Mouse (Mus musculus): ENCODE results near the gene Cd300lf.
A peak's percentile ranks its signal among the peaks of the same experiment; 100 is the strongest.

Gene Cd300lf

DNA sequence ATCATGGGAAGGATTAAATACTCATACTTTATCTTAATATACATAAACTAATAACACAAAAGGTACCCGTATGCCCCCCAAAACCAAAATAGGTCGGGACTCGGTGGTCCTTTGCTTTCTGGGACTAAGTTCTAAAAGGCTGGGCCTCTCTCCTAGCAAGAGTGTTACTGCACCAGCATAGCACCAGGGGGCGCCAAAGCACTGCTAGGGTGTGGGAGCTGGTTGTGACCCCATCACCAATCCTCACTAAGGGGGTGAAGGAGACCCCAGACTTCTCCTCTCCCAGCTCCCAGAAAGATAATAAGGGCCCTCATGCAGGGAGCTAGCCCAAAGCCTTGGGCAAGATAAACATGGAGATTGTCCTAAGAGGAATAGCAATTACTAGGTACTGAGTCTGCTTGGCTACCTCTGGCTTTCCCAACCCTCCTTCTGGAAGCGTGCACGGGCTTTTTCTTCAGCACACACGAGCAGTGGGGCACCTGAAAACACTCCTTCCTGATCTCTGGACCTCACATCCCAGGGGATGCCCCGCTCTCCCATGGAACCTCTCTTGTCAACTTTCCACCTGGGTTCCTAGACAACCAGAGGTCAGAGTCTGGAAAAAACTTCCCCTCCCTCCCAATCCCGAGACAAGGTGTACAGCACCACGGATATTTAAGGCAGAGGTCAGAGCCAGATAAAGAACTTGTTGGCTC lies 27.2 kb upstream of the Cd300lf start:
- DNase-seq (ENCODE audit: low read depth, low spot score), result peak; percentile 79

DNA sequence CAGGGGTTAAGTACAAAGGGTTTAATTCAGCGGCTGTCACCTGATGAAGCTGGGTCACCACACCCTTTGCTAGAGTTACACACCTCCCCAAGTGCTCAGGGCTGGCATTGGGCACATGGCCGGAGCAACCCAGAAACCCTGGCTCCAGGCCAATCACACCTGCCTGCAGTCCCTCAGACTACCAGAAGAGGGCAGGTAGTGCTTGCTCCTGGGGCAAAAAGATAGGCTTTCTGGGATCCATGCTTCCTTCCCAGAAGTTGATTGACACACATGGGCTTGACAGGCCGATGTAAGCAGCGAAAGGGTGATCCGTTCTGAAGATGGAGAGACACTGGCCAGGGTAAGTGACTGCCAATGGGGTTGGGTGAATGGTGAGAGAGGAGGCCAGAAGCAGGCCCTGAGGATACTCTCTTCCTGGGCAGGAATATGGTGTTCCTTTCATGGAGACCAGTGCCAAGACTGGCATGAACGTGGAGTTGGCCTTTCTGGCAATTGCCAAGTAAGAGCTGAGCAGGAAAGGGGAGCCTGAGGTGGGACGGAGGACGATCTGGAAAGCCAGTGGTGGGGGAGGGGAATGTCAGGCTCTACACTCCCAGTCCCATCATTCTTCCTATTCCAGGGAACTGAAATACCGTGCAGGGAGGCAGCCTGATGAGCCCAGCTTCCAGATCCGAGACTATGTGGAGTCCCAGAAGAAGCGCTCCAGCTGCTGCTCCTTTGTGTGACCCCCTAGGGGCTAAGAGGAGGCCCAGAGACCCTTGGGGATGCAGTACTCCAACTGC lies 26.4 kb upstream of the Cd300lf start:
- peak; percentile 63 for DNase-seq (ENCODE audit: low read depth, low spot score)

DNA sequence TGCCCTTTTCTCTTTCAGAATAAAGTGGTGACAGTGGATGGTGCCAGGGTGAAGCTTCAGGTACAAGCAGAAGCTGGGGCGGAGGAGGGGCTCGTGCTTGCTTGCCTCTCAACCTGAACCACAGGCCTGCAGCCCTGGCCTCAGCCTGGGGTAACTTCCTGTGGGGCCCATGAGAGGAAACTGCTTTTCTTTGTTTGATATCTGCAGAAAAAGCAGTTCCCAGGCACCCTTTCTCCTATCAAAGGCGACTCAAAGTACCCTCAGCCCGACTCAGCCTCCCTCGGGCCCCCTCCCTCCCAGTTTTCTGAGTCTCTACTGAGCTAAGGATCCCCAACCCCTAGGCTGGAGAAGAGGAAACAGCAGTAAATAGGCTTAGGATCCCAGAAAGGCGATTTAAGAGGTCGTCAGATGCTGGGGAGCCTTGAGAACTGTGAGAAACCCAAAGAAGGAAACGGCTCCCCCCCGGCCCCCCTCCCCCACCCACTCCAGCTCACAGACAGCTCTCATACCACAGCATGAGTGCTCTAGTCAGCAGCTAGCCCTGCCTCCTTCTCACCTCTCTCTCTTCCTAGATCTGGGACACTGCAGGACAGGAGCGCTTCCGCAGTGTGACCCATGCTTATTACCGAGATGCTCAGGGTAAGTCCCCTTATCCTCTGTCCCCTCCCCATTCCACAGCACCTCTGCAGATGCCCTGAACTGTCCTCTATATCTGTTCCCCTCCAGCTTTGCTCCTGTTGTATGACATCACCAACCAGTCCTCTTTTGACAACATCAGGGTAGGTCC lies 24.3 kb upstream of the Cd300lf start:
- DNase-seq (ENCODE audit: low read depth, low spot score), result peak; percentile 71

DNA sequence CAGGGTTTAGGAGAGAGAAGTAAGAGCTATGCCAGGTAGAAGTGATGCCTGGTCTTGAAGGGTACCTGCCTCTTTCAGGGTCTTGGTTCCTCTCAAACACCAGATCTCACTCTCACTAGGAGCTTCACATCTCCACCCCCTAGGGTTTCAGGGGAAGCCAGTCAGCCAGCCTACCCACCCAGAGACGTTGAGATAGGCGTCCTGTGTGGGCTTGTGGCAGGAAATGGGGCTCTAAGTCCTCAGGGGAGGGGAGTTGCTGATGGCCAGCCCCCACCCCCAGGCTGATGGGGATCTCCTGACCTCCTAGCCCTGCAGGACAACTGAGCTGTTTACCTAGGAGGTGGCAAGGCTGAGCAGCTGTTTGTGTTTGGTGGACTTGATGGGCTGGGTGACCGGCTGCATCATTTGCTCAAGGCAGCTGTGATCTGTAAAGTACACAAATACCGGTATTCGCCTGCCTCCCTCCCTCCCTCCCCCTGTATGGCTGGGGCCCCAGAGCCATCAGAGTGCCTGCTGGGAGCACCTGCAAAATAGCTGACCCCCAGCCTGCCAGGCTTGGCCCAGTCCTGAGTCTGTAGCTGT lies 21.4 kb upstream of the Cd300lf start:
- DNase-seq (ENCODE audit: low read depth, low spot score), result peak; percentile 52

DNA sequence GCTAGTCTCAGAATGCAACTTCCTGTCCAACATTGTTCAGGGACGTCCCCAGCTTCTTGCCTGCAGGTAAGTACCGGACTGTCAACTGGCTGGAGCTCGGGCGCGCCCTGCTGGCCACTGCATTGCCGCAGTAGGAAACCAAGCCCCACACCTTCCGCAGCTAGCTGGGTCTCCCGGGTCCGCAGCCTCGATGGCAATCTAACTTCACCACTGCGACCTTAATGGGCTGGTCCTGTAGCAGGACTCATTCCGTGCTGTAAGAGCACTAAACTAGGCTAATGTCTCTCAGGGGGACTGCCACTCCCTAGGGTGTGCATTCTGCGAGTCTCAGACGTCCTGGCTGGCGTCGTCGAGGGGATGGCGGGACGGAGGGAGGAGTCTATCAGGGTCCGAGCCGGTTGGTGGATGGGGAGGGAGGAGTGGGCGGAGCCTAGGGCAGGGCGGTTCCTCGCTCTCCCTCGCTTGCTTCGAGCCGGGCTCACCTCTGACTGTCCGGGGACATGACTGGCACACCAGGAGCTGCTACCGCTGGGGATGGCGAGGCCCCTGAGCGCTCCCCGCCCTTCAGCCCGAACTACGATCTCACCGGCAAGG lies 20.0 kb upstream of the Cd300lf start:
- peak; percentile 95 for DNase-seq (ENCODE audit: low read depth, low spot score)

DNA sequence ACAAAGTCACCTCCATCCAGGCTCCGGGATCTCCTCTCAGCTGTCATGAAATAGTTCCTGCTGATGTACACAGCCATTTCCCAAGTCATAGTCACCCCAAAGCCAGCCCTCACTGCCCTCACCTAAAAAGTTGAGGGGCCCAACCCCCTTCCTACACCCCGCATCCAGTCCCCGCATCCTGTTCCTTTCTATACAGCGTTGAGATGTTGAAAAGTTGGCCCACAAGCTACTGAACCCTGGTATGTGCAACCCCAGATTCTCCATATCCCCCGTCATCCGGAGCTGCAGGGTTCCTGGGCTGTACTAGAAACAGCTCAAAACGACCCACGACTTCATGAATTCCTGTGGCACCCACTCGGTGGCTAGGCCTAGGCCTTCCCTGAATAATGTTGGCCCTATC lies 19.3 kb upstream of the Cd300lf start:
- DNase-seq (ENCODE audit: low read depth, low spot score), result no peak

DNA sequence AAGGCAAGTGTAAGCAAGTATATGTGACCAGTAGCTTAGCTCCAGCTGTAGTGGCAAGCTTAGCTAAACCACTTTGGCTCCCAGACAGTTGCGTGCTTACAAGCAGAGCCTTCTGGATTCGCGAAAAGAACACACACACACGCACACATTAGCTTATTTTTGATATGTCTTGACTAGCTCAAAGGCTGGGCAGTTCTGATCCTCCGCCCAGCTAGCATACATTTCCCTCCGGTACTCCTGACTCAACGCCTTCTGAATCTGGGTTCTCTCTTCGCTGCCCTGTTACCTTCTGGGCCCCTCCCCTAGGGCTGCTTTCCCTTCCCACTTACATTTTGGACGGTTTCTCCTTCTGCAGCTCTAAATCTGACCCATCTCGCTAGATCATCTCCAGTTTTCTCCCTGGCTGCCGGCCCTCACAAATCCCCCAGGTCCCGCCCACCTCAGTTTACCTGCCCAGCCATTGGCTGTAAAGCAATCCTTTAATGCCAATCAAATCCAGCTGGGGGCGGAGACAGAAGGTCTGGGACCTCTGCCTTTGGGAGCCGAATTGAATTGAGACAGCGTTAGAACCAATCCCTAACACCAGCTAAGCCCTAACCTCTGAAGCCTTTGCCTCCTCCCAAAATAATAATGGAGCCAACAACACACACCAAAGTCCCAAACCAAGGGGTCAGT lies 18.1 kb upstream of the Cd300lf start:
- DNase-seq (ENCODE audit: low read depth, low spot score), result peak; percentile 60

DNA sequence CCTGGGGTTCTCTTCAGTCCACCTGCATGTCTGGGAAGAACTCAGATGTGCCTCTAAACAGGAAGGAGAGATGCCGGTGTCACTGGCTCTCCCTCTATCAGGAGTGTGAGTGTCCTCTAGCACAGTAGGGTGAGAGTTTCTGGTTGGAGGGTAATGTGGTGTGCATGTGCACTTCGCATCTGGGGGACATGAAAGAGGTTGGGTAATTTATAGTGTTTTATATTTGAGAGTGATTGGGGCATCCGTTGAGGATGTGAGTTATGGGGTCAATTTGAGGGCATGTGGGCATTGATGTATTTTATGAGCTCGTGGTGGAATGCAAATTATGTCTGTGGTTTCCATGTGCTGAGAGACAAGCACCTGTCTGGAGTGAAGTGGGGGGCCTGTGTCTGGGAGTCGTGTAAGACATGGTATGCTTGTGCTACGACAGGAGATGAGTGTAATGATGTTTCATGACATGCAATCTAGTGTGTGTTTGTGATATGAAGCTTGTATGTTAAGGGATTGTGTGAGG lies 17.0 kb upstream of the Cd300lf start:
- DNase-seq (ENCODE audit: low read depth, low spot score), result peak; percentile 85

DNA sequence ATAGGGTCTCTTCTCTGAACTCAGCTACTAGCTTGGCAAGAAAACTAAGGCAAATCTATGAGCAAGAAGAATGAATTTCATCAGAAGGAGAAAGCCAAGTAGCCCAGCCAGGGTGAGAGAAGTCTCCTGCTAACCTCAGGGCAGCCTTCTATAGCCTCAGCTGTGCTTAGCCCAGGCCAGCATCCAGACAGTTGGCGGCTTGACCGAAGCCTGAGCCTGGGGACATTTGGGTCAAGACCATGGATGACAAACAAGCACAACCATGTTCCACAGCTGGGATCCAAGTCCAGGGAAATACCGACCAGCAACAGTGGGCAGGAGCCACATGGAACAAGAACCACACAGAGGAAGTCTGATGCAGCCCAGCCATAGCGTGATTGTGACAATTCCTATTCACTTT lies 14.0 kb upstream of the Cd300lf start:
- DNase-seq (ENCODE audit: low read depth, low spot score), result no peak

DNA sequence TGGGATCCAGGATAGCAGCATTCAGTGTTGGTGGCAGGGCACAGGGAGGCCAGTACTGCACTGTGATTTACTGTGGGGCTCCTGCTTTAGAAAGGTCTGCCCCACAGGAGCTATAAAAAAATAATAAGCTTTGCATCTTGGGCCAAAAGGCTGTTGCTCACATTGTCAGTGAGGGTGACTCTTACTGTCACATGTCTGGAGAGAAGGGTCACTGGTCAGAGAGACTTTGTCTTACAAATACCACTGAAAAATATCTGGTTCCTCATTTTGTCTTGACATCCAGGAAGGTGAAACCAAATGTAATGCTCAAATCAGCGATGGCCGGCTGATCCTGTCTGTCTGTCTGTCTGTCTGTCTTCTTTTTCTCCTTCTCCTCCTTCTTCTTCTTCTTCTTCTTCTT lies 8.2 kb upstream of the Cd300lf start:
- peak; percentile 66 for DNase-seq (ENCODE audit: low read depth, low spot score)

DNA sequence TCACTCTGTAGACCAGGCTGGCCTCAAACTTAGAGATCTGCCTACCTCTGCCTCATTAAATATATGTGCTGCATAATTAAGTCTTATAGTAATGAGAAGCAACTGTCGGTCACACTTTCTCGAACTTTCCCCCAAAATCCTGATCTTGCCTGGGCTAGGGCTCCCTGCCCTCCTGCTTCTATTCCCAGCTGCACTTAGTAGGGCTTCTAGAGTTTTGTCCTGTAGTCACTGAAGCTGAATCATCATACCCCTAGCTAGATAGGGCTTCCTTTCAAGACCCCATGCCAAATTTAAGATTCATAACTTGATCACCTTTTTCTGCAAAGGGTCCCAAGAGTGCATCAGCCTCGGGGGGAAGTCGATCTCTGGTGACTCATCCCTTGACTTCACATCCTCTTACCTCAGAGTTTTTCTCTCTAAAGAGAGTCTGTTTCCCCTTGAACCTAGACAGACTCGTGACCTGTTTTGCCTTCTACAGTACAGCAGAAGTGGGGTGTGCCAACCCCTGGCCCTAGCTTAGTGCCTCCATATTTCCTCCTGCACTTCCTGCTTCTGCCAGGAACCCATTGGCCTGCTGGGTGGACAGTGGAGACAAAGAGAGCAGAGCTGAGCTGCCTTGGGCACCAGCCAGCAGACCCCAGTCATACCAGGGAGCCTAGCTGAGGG lies 4.9 kb upstream of the Cd300lf start:
- DNase-seq (ENCODE audit: low read depth, low spot score), result peak; percentile 61

DNA sequence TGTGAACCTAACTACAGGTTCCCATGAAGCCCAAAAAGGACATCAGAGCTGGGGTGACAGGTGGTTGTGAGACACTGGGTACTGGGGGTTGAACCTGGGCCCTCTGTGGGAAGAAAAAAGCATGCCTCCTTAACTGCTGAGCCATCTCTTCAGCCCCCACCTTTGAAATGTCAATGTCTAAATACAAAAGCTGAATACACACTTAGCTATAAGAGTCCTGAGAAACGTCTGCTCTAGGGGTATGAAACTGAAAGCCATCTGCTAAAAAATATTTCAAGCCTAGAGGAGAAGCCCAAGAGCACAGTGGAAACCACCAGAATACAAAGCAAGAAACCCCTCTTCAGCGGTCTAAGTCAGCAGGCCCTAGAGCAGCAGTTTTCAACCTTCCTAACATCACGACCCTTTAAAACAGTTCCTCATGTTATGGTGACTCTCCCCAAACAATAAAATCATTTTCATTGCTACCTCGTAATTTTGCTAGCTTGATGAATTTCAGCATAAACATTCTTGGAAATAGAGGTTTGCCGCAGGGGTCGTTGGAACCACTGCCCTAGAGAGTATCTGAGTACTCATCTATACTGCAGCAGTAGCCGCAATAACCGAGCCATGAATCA lies 1.9 kb downstream of the Cd300lf start:
- peak; percentile 65 for DNase-seq (ENCODE audit: low read depth, low spot score)

DNA sequence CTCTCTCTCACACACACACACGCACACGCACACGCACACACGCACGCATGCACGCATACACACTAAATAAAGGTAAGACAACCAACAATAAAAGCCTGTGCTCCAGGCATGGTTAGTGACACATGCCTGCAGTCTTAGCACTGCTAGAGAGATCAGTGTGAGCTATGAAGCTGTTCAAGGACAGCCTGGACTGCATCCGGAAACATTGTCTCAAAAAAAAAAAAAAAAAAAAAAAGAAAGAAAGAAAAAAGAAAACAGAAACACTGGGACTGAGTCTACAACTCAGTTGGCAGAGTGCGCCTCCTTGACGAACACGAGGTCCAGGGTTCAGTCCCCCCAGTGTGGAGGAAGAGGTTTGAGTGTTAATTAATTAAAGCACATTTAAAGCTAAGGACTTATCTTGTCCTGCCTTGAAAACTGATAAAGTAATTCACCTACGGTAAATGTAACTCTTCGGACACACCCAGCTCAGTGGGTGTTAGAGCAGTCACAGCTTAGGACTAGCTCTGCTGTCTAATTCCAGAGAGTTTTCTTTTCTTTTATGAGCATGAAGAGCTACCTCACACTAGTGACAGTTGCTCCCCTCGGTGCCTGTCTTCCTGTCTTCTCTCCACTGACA lies 4.2 kb downstream of the Cd300lf start:
- no peak for DNase-seq (ENCODE audit: low read depth, low spot score)

DNA sequence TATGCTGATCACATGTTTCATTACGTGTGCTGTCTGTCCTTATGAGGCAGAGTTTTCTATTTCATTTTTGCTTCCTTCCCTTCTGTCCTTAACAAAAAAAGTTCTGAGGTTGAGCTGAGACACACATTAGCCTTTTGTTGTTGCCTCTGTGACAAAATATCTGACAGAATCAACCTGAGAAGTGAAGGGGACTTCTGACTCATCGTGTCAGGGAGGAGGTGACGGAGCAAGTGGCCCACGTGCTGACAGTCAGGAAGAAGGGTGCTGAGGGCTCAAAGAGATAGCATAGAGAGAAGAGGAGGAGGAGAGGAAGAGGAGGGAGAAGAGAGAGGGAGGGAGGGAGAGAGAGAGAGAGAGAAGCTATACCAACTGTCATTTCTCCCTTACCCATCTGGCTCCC lies 5.3 kb downstream of the Cd300lf start:
- DNase-seq (ENCODE audit: low read depth, low spot score), result no peak

DNA sequence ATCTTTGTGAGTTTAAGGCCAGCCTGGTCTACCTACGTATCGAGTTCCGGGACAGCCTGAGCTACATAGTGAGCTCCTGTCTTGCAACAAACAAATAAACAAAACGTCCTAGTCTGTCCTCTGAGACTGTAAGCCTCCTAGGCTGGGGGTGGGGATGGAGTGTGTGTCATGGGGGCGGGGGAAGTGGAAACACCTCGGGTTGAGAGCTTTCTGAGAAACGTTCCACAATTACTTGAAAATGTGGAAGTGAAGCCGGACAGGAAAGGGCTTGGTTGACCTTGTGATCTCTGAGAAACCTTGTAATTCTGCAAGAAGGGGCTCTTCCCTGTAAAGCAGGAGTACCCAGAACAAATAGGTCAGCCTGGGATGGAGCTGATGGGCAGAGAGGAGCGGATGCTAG lies 14.4 kb downstream of the Cd300lf start:
- DNase-seq (ENCODE audit: low read depth, low spot score), result no peak

DNA sequence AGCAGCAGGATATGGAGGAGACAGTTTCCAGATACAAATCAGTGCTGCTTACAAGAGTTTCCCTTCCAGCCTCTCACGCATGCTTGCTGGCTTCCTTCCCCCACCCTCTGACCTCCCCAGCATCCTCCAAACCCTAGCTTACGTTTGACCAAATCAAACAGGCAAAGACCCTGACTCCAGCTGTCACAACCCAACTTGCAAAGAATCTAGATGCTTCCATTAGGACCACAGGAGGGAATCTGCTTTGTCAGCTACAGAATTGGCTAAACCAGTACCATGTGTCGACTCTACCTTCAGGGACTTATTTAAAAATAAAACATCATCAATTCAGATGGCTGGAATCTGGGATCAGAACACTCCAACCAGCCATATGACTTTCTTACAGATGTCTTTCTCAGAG lies 21.6 kb downstream of the Cd300lf start:
- DNase-seq (ENCODE audit: low read depth, low spot score), result no peak

DNA sequence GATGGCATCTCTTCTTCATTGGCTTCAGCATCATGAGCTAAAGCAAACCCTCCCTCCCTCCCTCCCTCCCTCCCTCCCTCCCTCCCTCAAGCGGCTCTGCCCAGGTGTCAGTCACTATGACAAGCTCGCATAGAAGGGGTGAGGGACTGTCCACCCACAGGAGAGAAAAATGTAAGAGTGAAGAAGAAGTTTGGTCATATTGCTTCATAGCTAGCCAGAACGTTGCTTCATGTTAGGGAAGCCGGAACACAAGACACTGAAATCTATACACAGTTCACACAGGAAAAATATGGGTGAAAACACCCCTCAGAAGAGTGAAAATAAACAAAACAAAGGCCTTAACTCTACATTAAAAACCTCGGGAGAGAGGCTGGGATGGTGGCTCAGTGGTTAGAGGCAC lies 23.5 kb downstream of the Cd300lf start:
- DNase-seq (ENCODE audit: low read depth, low spot score), result no peak

DNA sequence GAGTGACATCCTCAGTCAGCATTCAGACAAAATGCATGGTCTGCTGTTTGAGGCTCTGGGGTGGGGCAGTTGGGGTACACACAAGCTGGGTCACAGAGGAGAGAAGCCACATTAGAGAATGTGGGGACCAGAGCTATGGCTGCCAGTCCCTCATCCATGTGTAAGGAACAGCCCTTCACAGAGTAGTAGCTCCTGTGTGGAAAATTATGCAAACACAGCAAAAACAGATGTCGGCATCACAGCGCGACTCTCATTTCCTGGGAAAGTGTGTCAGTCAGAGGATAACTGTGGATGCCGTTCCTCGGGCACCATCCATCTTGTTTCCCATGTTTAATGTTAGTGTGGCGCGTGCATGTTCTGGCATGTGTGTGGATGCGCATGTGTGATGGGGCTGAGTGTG lies 25.6 kb downstream of the Cd300lf start:
- no peak for DNase-seq (ENCODE audit: low read depth, low spot score)

DNA sequence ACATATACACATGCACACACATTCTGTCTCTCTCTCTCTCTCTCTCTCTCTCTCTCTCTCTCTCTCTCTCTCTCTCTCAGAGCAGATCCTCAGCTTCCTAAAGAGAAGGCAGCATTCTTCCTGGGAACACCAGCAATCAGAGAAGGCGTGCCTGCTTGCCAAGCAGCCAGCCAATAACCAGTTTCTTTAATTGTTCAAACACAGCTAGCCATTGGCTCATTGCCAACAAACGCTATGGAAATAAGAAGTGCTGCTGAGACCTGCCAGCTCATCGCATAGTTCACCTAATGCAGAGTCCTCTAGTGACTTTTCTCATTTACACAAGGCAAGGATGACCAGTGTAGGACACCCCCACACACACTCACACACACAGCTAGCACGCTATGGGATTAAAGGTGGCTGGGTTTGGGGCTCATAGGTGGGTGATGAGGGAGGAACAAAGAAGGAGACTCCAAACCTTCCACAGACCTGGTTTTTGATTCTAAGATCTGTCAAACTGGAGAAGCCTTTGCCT lies 26.3 kb downstream of the Cd300lf start:
- peak; percentile 61 for DNase-seq (ENCODE audit: low read depth, low spot score)
